Comparison of ENCODE assay signal across 10 mouse cellular contexts in genomic region chr19:16015191-16015968, GRCm38 (mm10). TPM values are rescaled to one million over a fixed set of nuclear protein-coding genes. Genes with fewer than 3 reads are reported as not detected.
A peak's percentile ranks its signal among the peaks of the same experiment; 100 is the strongest.
DNase-seq lines count a peak whose midpoint lies in the region; ATAC-seq and TF ChIP-seq lines count a peak whose summit lies in the region.
"Had no signal": no experiment of that assay in that cellular context is flagged by ENCODE, and none has a peak within 500 bp of the region (broad histone marks: within the 10 kb centered on the region; RNA-seq: fewer than 3 reads in every experiment).

No protein-coding gene starts in this region.

- peak; percentile 58 for ATAC-seq in Patski
- ATAC-seq in monocyte, adult 5-6 weeks (replicated peaks; ENCODE audit: insufficient number of reproducible peaks, low FRiP score, low TSS enrichment, poor library complexity, severe bottlenecking), result peak; percentile 90
- no peak for ATAC-seq in forebrain, embryonic 12.5 days (ENCODE audit: low FRiP score)

- peaks cover 2% of the 10 kb centered on the region; the same call in 1 of the 2 replicates for H3K4me1 ChIP-seq in forebrain, embryonic 12.5 days
- H3K4me1 ChIP-seq: embryonic facial prominence, embryonic 10.5 days had no signal

- H3K27ac ChIP-seq in forebrain, embryonic 12.5 days, result no peak overlapping the region
- H3K27ac ChIP-seq: embryonic facial prominence, embryonic 10.5 days; hindbrain, embryonic 13.5 days; neural tube, embryonic 13.5 days had no signal

- H3K9ac ChIP-seq in forebrain, embryonic 12.5 days, result no peak overlapping the region
- H3K9ac ChIP-seq: hindbrain, embryonic 13.5 days; neural tube, embryonic 13.5 days had no signal

- no peak for TF ChIP-seq CTCF in Patski (IDR thresholded peaks at IDR 0.05)

- WGBS in forebrain, embryonic 12.5 days, result 87% methylated on average over 10 of the region's 10 CpGs

- H3K4me2 ChIP-seq in forebrain, embryonic 12.5 days, result no peak overlapping the region
- H3K4me2 ChIP-seq: hindbrain, embryonic 13.5 days; neural tube, embryonic 13.5 days had no signal

- POLR2A ChIA-PET in Patski (lab: Charles Lee), result interaction anchor here (0.6 kb wide), 1 partner anchor 89 kb away, joined by 3 read pairs; no protein-coding TSS in a partner anchor

- in situ Hi-C loops in Patski (cut with MboI; ENCODE audit: low pct_unique_long_range_greater_than_20kb), result no loop called here

- no peak overlapping the region for H3K4me3 ChIP-seq in forebrain, embryonic 12.5 days (replicated peaks)
- H3K4me3 ChIP-seq: embryonic facial prominence, embryonic 10.5 days; hindbrain, embryonic 13.5 days; neural tube, embryonic 13.5 days had no signal

- H3K27me3 ChIP-seq in Patski, result no peaks in the 10 kb centered on the region
- H3K27me3 ChIP-seq in forebrain, embryonic 12.5 days, result no peaks in the 10 kb centered on the region
- H3K27me3 ChIP-seq: hindbrain, embryonic 13.5 days; neural tube, embryonic 13.5 days had no signal

- CTCF ChIA-PET in Patski (lab: Charles Lee), result interaction anchor here (1.7 kb wide), 1 partner anchor 12 kb away, joined by 3 read pairs; no protein-coding TSS in a partner anchor

- H3K9me3 ChIP-seq in forebrain, embryonic 12.5 days, result no peaks in the 10 kb centered on the region
- H3K9me3 ChIP-seq: embryonic facial prominence, embryonic 10.5 days; hindbrain, embryonic 13.5 days; neural tube, embryonic 13.5 days had no signal

- peak; percentile 11 to 24 for DNase-seq in layer of hippocampus, postnatal 14 days (ENCODE audit: low spot score in 2 of 2)
- no peak for DNase-seq in layer of hippocampus, postnatal 36 days
- DNase-seq in Patski (ENCODE audit: low read depth, low spot score), result peak; percentile 60
- peak; percentile 26 for DNase-seq in gastrocnemius, postnatal 25 days
- DNase-seq in embryo, embryonic 11 days, result no peak

- H3K36me3 ChIP-seq in forebrain, embryonic 12.5 days (replicated peaks), result no peaks in the 10 kb centered on the region
- H3K36me3 ChIP-seq: embryonic facial prominence, embryonic 10.5 days; hindbrain, embryonic 13.5 days; neural tube, embryonic 13.5 days had no signal

RNA-seq across cellular contexts. Expression of gene Cep78, which starts 30.6 kb away (rescaled TPM):
- 10 to 100 TPM; 11.7 to 12.6 TPM for total RNA-seq in layer of hippocampus, postnatal 14 days (2021)
- total RNA-seq in layer of hippocampus, postnatal 36 days (2021), result 10 to 100 TPM; 11.1 to 12.5 TPM
- 13.7 TPM for polyA plus RNA-seq in Patski (2021)
- 1 to 10 TPM; 1.9 to 2.5 TPM for total RNA-seq in gastrocnemius, postnatal 25 days (2021)
- 1.9 to 4.9 TPM (median 3.2 TPM) in 3 replicates for total RNA-seq in monocyte, adult 5-6 weeks (2017)
- polyA plus RNA-seq in forebrain, embryonic 12.5 days (2016; fragmentation: Nextera tagmentation; extraction: Ambion mirVana), result 63.5 and 65.2 TPM in 2 replicates

Comparison
In these comparisons a context has a peak if more than half of its experiments do, and no peak if none do; other contexts are left out.
1. DNase-seq: peak in layer of hippocampus, postnatal 14 days (2 of 2), Patski (single experiment) and gastrocnemius, postnatal 25 days (single experiment); none in layer of hippocampus, postnatal 36 days (0 of 2) and embryo, embryonic 11 days (single experiment).